Mouse (Mus musculus) heart, embryonic 11.5 days (tissue): ENCODE results near the gene Atp5l. TPM values are rescaled to one million over a fixed set of nuclear protein-coding genes. Genes with fewer than 3 reads are reported as not detected.

Source experiments
- ATAC-seq: fragments of 200-750 bp; cut with Nextera tagmentation; replicated peaks from 2 replicates; pipeline ENCODE4 v1.8.0; 2017; ENCODE audit warnings: moderate library complexity; ENCODE audit not compliant: insufficient number of reproducible peaks, low FRiP score, low TSS enrichment
- H3K27ac ChIP-seq: fragments of 300-500 bp; sonication (generic); 2 replicates; pipeline ENCODE4 v1.5.1; 2014; ENCODE audit warnings: mild to moderate bottlenecking, low read depth, low read length
- H3K27me3 ChIP-seq: fragments of 300-500 bp; sonication (generic); 2 replicates; pipeline ENCODE4 v1.6.1; 2014; ENCODE audit warnings: mild to moderate bottlenecking, low read length, mixed read lengths; ENCODE audit not compliant: control insufficient read depth, insufficient read depth
- H3K36me3 ChIP-seq: fragments of 300-500 bp; sonication (generic); 2 replicates; pipeline ENCODE4 v1.6.1; 2014; ENCODE audit warnings: mild to moderate bottlenecking, low read length, moderate library complexity, mixed read lengths; ENCODE audit not compliant: control insufficient read depth, insufficient read depth
- H3K4me1 ChIP-seq: fragments of 300-500 bp; sonication (generic); 2 replicates; pipeline ENCODE4 v1.6.1; 2014; ENCODE audit warnings: low read length; ENCODE audit not compliant: control insufficient read depth, insufficient read depth
- H3K4me2 ChIP-seq: fragments of 300-500 bp; sonication (generic); 2 replicates; pipeline ENCODE4 v1.6.1; 2014; ENCODE audit warnings: mild to moderate bottlenecking, moderate library complexity
- H3K4me3 ChIP-seq: fragments of 300-500 bp; sonication (generic); 2 replicates; pipeline ENCODE4 v1.5.1; 2014; ENCODE audit warnings: low read depth, low read length
- H3K9ac ChIP-seq: fragments of 300-500 bp; sonication (generic); 2 replicates; pipeline ENCODE4 v1.6.1; 2014; ENCODE audit warnings: mild to moderate bottlenecking, low read depth, low read length, moderate library complexity
- H3K9me3 ChIP-seq: fragments of 300-500 bp; sonication (generic); replicated peaks from 2 replicates; pipeline ENCODE4 v1.6.1; 2016; ENCODE audit warnings: low read length; ENCODE audit not compliant: control insufficient read depth
- WGBS: fragments of 180-500 bp; shearing (Covaris S2); extraction: QIAGEN DNeasy Blood & Tissue Kit; methylation state at CpG from one replicate; pipeline ENCODE4 v1.1.7; 2014; ENCODE audit not compliant: insufficient replicate concordance; 5-methylcytosine and 5-hydroxymethylcytosine counted together
- polyA plus RNA-seq: library from polyadenylated mRNA; unstranded; fragments of >200 nt; fragmentation: Nextera tagmentation; extraction: Ambion mirVana; gene quantifications from 2 replicates; pipeline ENCODE4 v1.2.1, GENCODE M21; 2014

Gene Atp5l
- polyA plus RNA-seq, 1 experiment from 2014 or later = 943 TPM

DNA sequence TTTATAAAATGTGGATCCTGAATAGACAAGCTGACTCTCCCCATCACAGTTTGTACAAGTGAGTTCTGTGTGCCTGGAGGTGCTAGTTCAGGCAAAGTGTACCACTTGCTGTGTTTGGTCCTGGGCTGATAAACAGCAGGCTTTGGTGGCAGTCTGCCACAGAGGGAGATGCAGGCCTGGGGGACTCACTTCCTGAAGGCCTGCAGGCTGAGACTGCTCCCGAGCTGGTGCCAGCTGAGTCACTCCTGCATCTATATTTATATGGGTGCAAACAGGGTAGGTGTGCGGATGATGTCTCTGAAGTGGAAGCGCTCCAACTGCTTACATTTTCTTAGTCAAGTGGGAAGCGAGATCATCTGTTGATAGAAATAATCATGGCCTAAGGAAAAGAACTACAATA lies 14.9 kb downstream of the Atp5l start:
- Histone ChIP-seq H3K27ac (0 out of 2 replicates have a peak overlapping the region, but pooled peaks have one; percentile 22), H3K36me3 (peaks cover 4% of the 10 kb centered on the region), H3K9ac (no peak overlapping the region), H3K27me3 (no peaks in the 10 kb centered on the region), H3K4me3 (no peak overlapping the region), H3K4me1 (peaks cover 11% of the 10 kb centered on the region), H3K9me3 (no peaks in the 10 kb centered on the region), H3K4me2 (no peak overlapping the region)
- 61% methylated on average over 4 of the region's 4 CpGs for WGBS
- no peak for ATAC-seq

DNA sequence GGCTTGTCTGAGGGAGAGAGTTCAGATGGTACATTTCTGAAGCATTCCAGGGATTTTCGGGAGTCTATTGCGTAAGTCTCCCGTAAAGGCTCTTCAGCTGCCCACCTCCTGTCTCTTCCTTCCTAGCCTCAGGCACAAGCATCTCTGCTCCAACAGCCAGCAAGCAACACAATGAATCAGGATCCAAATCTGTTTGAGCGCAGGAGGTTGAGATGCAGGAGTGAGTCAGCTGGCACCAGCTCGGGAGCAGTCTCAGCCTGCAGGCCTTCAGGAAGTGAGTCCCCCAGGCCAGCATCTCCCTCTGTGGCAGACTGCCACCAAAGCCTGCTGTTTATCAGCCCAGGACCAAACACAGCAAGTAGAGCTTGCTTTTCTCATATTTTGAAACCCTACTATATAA lies 15.6 kb downstream of the Atp5l start:
- no peak overlapping the region for H3K4me2 ChIP-seq
- WGBS = 56% methylated on average over 5 of the region's 5 CpGs
- 0 out of 2 replicates have a peak overlapping the region, but pooled peaks have one; percentile 22 for H3K27ac ChIP-seq

DNA sequence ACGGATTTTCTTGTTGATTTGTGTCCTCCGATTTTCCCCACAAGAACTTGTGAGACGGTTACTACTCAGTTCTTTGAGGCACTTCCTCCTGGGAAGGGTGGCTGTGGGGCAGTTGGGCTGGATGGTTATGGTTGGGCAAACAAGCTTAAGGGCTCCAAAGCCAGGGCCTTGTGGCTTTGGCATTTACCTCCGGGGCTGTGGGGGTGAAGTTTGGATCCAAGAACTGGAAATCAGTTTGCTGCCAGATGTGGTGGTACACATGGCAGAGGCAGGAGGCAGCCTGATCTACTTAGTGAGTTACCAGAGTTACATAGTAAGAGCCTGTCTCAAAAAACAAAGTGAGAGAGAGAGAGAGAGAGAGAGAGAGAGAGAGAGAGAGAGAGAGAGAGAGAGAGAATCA lies 16.7 kb downstream of the Atp5l start:
- Histone ChIP-seq H3K27me3 (no peaks in the 10 kb centered on the region), H3K4me2 (no peak overlapping the region), H3K4me1 (peaks cover 11% of the 10 kb centered on the region), H3K4me3 (no peak overlapping the region), H3K9me3 (no peaks in the 10 kb centered on the region), H3K36me3 (no peaks in the 10 kb centered on the region), H3K27ac (no peak overlapping the region), H3K9ac (no peak overlapping the region)
- WGBS = 79% methylated on average over 4 of the region's 4 CpGs
- ATAC-seq = no peak

More for the DNA sequence above, 15.6 kb downstream of the Atp5l start:
- no peaks in the 10 kb centered on the region for H3K27me3 ChIP-seq
- H3K36me3 ChIP-seq = no peaks in the 10 kb centered on the region
- H3K4me1 ChIP-seq = peaks cover 11% of the 10 kb centered on the region
- no peak overlapping the region for H3K9ac ChIP-seq
- H3K9me3 ChIP-seq = no peaks in the 10 kb centered on the region
- no peak overlapping the region for H3K4me3 ChIP-seq
- ATAC-seq = no peak

DNA sequence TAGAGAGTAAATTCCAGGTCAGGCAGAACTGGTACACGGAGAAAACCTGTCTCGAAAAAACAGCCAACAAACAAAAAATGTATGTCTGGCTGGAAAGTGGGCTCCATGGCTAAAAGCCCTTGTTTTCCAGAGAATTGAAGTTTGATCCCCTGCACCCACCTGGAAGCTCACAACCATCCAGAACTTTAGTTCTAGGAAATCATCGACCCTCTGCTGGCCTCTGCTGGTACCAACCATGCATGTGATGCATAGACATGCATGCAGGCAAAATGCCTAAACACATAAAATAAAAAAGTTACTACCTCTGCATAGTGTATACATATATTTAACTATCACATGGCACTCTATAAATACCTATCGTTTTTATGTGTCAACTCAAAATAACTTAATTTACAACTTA lies 20.1 kb downstream of the Atp5l start:
- WGBS = 65% methylated on average over 4 of the region's 4 CpGs
- Histone ChIP-seq H3K36me3 (no peaks in the 10 kb centered on the region), H3K27ac (no peak overlapping the region), H3K9me3 (no peaks in the 10 kb centered on the region), H3K4me1 (peaks cover 7% of the 10 kb centered on the region), H3K4me2 (no peak overlapping the region), H3K9ac (no peak overlapping the region), H3K27me3 (no peaks in the 10 kb centered on the region), H3K4me3 (no peak overlapping the region)
- no peak for ATAC-seq

DNA sequence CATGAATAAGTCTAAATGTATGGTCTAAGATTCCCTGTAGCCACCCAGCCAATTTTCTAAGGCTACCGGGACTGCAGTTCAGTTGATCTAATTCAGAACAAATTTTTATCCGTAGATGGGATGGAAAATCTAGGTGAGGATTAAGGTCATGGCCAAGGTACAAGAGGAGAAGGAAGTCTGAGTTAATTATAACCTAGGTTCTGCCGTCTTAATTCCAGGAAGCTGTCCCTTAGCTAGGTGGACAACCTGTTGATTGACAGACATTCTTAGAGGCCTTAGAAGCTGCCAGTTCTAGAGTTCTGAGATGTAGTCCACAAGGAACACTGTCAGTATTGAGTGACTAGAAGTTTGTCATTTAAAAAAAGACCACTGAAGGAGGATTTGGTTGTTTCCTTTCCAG lies 20.8 kb downstream of the Atp5l start:
- H3K36me3 ChIP-seq = no peaks in the 10 kb centered on the region
- ATAC-seq = no peak
- no peak overlapping the region for H3K27ac ChIP-seq
- no peak overlapping the region for H3K4me2 ChIP-seq
- H3K4me3 ChIP-seq = no peak overlapping the region
- no peaks in the 10 kb centered on the region for H3K27me3 ChIP-seq
- WGBS = 71% methylated on average over 3 of the region's 3 CpGs
- peaks cover under 1% of the 10 kb centered on the region for H3K4me1 ChIP-seq
- no peak overlapping the region for H3K9ac ChIP-seq
- no peaks in the 10 kb centered on the region for H3K9me3 ChIP-seq

DNA sequence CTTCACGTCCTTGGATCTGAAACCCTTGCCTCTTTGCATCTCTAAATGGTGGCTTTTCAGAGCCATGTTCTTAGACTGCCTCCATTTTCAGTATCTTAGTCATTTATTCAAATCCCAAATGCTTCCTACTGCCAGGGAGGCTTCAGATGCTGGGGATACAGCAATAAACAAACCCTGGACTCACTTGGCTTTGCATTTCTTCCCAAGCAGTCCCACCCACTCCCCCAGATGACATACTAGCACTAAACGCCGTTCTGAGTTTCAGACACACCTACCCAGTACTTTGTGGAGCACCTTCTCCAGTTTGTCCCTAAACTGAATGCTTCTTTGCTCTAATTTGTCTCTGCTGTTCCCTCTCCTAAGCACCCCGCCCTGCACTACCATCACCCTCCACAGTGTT lies 23.5 kb downstream of the Atp5l start:
- Histone ChIP-seq H3K36me3 (no peaks in the 10 kb centered on the region), H3K27ac (no peak overlapping the region), H3K4me2 (no peak overlapping the region), H3K4me1 (0 out of 2 replicates have a peak, but pooled peaks cover 7% of the 10 kb centered on the region), H3K4me3 (no peak overlapping the region), H3K9ac (no peak overlapping the region), H3K9me3 (no peaks in the 10 kb centered on the region), H3K27me3 (no peaks in the 10 kb centered on the region)
- no peak for ATAC-seq
- 60% methylated on average over 4 of the region's 4 CpGs for WGBS

DNA sequence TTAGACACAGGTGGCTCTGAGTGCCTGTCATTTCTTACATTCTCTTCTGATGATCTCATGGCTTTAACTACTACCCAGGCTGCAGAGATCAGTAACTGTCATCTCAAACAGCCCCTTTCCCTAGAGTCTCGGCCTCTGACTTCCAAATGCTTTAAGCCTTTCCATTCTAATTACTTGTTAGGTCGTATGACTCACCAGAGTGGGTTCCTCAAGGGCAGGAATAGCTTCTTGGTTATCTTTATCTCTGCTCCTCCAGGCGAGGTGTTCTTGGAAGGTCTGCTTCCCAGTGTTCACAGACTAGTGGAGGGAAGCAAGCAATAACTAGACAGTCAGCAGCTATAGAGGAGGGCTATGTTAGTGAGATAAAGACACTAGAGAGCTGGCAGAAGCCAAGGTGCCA lies 27.9 kb downstream of the Atp5l start:
- no peaks in the 10 kb centered on the region for H3K36me3 ChIP-seq
- no peaks in the 10 kb centered on the region for H3K27me3 ChIP-seq
- 0 out of 2 replicates have a peak, but pooled peaks cover 7% of the 10 kb centered on the region for H3K4me1 ChIP-seq
- H3K9ac ChIP-seq = no peak overlapping the region
- H3K27ac ChIP-seq = no peak overlapping the region
- no peak for ATAC-seq
- 27% methylated on average over 3 of the region's 3 CpGs for WGBS
- no peak overlapping the region for H3K4me2 ChIP-seq
- no peaks in the 10 kb centered on the region for H3K9me3 ChIP-seq
- no peak overlapping the region for H3K4me3 ChIP-seq

DNA sequence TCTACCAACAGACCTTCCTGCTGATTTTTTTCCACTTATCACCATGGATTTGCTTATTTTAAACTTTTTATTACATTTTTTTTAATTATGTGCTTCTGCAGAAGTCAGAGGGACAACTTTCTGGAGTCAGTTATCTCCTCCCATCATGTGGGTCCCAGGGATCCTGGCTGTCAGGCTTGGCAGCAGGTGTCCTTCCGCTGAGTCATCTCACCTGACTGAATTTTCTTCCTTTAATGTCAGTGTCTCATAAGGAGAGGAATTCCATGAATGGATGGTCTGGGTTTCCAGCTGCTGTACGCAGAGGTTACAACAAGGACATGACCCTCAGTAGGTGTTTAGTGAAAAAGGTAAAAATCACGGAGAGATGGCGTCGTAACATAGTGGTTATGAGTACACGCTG lies 29.3 kb downstream of the Atp5l start:
- H3K36me3 ChIP-seq = no peaks in the 10 kb centered on the region
- 0 out of 2 replicates have a peak, but pooled peaks cover 7% of the 10 kb centered on the region for H3K4me1 ChIP-seq
- no peak overlapping the region for H3K27ac ChIP-seq
- H3K9me3 ChIP-seq = no peaks in the 10 kb centered on the region
- 85% methylated on average over 6 of the region's 6 CpGs for WGBS
- no peak overlapping the region for H3K4me2 ChIP-seq
- no peaks in the 10 kb centered on the region for H3K27me3 ChIP-seq
- no peak overlapping the region for H3K9ac ChIP-seq
- ATAC-seq = no peak
- H3K4me3 ChIP-seq = no peak overlapping the region

DNA sequence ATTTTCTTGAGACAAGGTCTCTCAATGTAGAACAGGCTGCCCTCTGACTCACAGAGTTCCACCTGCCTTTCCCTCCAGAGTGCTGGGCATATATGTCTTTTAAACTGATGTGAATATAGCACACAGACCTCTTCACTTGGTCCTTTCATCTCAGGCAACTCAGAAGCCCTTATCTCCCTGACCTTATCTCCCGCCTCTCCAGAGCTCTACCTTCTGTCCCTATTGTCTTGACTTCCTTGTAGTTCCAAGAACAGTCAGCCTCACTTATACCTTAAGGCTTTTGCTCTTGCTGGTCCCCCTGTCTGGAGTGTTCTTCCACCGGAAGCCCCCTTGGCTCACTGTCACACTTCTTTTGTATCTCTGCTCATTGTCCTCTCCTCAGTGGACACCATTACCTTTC lies 30.4 kb downstream of the Atp5l start:
- Histone ChIP-seq H3K27me3 (no peaks in the 10 kb centered on the region), H3K4me3 (no peak overlapping the region), H3K4me2 (no peak overlapping the region), H3K27ac (no peak overlapping the region), H3K9ac (no peak overlapping the region), H3K36me3 (no peaks in the 10 kb centered on the region), H3K4me1 (0 out of 2 replicates have a peak, but pooled peaks cover 7% of the 10 kb centered on the region), H3K9me3 (no peaks in the 10 kb centered on the region)
- ATAC-seq = no peak
- 31% methylated on average over 2 of the region's 2 CpGs for WGBS
